Mouse (Mus musculus): ENCODE results near the gene Olfr1490. TPM values are rescaled to one million over a fixed set of nuclear protein-coding genes. Genes with fewer than 3 reads are reported as not detected.

The Olfr1490 gene
- not detected for polyA plus RNA-seq (2015; fragmentation: Illumina TruSeq; extraction: RNeasy Lipid Tissue Mini Kit (QIAGEN cat#74804); ENCODE audit: insufficient read depth, low read depth, low replicate concordance)

DNA sequence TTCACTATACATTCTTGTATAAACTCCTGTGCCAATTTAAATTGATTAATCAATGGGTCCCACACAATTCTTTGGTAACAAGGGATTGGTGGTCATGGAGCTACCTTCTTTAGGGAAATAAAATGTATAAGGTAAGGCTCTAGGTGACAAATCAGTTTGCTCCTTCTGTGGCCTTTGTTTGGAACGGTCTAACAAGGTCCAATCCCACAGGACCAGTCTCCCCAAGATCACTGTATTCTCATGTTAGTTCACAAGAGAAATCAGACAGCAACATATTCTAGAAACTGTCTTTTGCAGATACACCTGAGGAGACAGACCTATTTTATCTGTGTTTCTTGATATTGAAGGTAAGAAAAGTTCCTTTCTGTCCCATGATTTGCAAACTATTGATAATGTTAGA lies at the start of gene Olfr1490:
Olfr1490 (plus strand) TSS at position 301 of the 400 bp plus-strand sequence.

DNA sequence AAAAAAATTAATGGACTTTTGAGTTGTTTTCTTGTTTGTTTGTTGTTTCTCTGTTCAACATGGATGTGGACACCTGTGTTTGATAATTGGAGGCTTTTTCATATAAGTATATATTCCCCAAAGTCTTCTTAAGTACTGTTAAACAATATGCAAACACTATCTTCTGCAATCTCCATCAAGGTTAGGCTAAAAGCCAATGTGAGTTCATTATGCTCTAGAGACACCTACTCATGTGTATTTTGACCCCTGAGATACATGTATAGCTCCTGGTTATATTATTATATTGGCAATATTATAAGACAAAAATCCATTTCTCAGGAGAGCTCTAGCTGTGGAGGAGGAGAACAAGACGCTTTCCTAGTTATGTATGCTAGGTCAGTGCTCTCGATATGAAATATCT lies 33.8 kb upstream of the Olfr1490 start, which contains the start of gene Olfr1487:
Olfr1487 (plus strand) TSS at position 301 of the 400 bp plus-strand sequence.

DNA sequence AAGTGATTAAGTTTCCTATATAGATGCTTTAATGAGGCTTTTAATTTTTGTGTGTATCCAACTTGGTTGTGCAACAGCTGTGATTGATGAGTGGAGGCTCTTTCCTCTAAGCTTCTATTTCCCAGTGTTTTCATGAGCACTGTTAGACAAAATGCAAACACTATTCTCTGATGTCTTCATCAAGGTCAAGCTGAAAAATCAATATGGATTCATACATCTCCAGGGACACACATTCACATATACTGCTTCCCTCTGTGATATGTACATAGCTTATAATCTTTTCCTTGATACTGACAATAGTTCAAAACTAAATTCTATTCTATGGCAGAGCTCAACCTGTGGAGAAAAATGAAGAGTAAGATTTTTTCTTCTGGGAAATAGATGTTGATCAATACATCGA lies 19.6 kb upstream of the Olfr1490 start, which contains the start of gene Olfr1489:
Olfr1489 (plus strand) TSS at position 301 of the 400 bp plus-strand sequence.

DNA sequence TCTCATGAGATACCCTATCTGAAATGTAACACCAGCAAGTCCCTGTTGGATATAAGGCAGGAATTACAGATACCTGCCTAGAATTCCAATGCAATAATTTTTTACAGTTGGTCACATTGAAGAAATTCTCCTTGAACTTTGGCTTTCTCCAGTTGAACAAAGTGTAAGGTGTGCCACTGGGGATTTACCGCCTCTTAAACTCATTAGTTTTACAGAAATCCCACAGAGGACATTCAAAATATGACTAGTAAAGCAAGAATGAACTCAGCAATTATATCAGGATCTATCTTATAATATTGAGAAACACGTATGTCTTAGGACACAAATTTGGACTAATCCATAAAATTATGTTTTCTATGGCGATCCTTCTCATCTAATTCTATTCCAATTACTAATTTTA lies 46.1 kb downstream of the Olfr1490 start, which contains the start of gene Olfr1491:
Olfr1491 (plus strand) TSS at position 301 of the 400 bp plus-strand sequence.

Other genes starting within 250 kb of the Olfr1490 start
- not detected for gene Olfr1469, start 243.2 kb upstream of the Olfr1490 start, polyA plus RNA-seq (2015; fragmentation: Illumina TruSeq; extraction: RNeasy Lipid Tissue Mini Kit (QIAGEN cat#74804); ENCODE audit: insufficient read depth, low read depth, low replicate concordance)
- not detected for gene Olfr1471, start 207.7 kb upstream of the Olfr1490 start, polyA plus RNA-seq (2015; fragmentation: Illumina TruSeq; extraction: RNeasy Lipid Tissue Mini Kit (QIAGEN cat#74804); ENCODE audit: insufficient read depth, low read depth, low replicate concordance)
- gene Olfr1472, start 195.0 kb upstream of the Olfr1490 start, polyA plus RNA-seq (2015; fragmentation: Illumina TruSeq; extraction: RNeasy Lipid Tissue Mini Kit (QIAGEN cat#74804); ENCODE audit: insufficient read depth, low read depth, low replicate concordance): not detected
- not detected for gene Olfr1474, start 181.5 kb upstream of the Olfr1490 start, polyA plus RNA-seq (2015; fragmentation: Illumina TruSeq; extraction: RNeasy Lipid Tissue Mini Kit (QIAGEN cat#74804); ENCODE audit: insufficient read depth, low read depth, low replicate concordance)
- not detected for gene Olfr1475, start 170.9 kb upstream of the Olfr1490 start, polyA plus RNA-seq (2015; fragmentation: Illumina TruSeq; extraction: RNeasy Lipid Tissue Mini Kit (QIAGEN cat#74804); ENCODE audit: insufficient read depth, low read depth, low replicate concordance)
- gene Olfr1477, start 150.5 kb upstream of the Olfr1490 start, polyA plus RNA-seq (2015; fragmentation: Illumina TruSeq; extraction: RNeasy Lipid Tissue Mini Kit (QIAGEN cat#74804); ENCODE audit: insufficient read depth, low read depth, low replicate concordance): not detected
- not detected for gene Olfr1480, start 123.2 kb upstream of the Olfr1490 start, polyA plus RNA-seq (2015; fragmentation: Illumina TruSeq; extraction: RNeasy Lipid Tissue Mini Kit (QIAGEN cat#74804); ENCODE audit: insufficient read depth, low read depth, low replicate concordance)
- not detected for gene Olfr1484, start 67.6 kb upstream of the Olfr1490 start, polyA plus RNA-seq (2015; fragmentation: Illumina TruSeq; extraction: RNeasy Lipid Tissue Mini Kit (QIAGEN cat#74804); ENCODE audit: insufficient read depth, low read depth, low replicate concordance)
- not detected for gene Olfr1487, start 33.7 kb upstream of the Olfr1490 start, polyA plus RNA-seq (2015; fragmentation: Illumina TruSeq; extraction: RNeasy Lipid Tissue Mini Kit (QIAGEN cat#74804); ENCODE audit: insufficient read depth, low read depth, low replicate concordance)
- gene Olfr1489, start 19.5 kb upstream of the Olfr1490 start, polyA plus RNA-seq (2015; fragmentation: Illumina TruSeq; extraction: RNeasy Lipid Tissue Mini Kit (QIAGEN cat#74804); ENCODE audit: insufficient read depth, low read depth, low replicate concordance): not detected
- not detected for gene Olfr1491, start 46.2 kb downstream of the Olfr1490 start, polyA plus RNA-seq (2015; fragmentation: Illumina TruSeq; extraction: RNeasy Lipid Tissue Mini Kit (QIAGEN cat#74804); ENCODE audit: insufficient read depth, low read depth, low replicate concordance)
- gene Olfr1493-ps1, start 72.2 kb downstream of the Olfr1490 start, polyA plus RNA-seq (2015; fragmentation: Illumina TruSeq; extraction: RNeasy Lipid Tissue Mini Kit (QIAGEN cat#74804); ENCODE audit: insufficient read depth, low read depth, low replicate concordance): not detected
- not detected for gene Olfr1494, start 88.6 kb downstream of the Olfr1490 start, polyA plus RNA-seq (2015; fragmentation: Illumina TruSeq; extraction: RNeasy Lipid Tissue Mini Kit (QIAGEN cat#74804); ENCODE audit: insufficient read depth, low read depth, low replicate concordance)
- not detected for gene Olfr1495, start 113.5 kb downstream of the Olfr1490 start, polyA plus RNA-seq (2015; fragmentation: Illumina TruSeq; extraction: RNeasy Lipid Tissue Mini Kit (QIAGEN cat#74804); ENCODE audit: insufficient read depth, low read depth, low replicate concordance)
- not detected for gene Olfr1496, start 126.8 kb downstream of the Olfr1490 start, polyA plus RNA-seq (2015; fragmentation: Illumina TruSeq; extraction: RNeasy Lipid Tissue Mini Kit (QIAGEN cat#74804); ENCODE audit: insufficient read depth, low read depth, low replicate concordance)
- not detected for gene Olfr1497, start 147.1 kb downstream of the Olfr1490 start, polyA plus RNA-seq (2015; fragmentation: Illumina TruSeq; extraction: RNeasy Lipid Tissue Mini Kit (QIAGEN cat#74804); ENCODE audit: insufficient read depth, low read depth, low replicate concordance)
- gene Olfr1499, start 168.4 kb downstream of the Olfr1490 start, polyA plus RNA-seq (2015; fragmentation: Illumina TruSeq; extraction: RNeasy Lipid Tissue Mini Kit (QIAGEN cat#74804); ENCODE audit: insufficient read depth, low read depth, low replicate concordance): not detected
- not detected for gene Olfr1500, start 179.4 kb downstream of the Olfr1490 start, polyA plus RNA-seq (2015; fragmentation: Illumina TruSeq; extraction: RNeasy Lipid Tissue Mini Kit (QIAGEN cat#74804); ENCODE audit: insufficient read depth, low read depth, low replicate concordance)
- gene Olfr1501, start 199.6 kb downstream of the Olfr1490 start, polyA plus RNA-seq (2015; fragmentation: Illumina TruSeq; extraction: RNeasy Lipid Tissue Mini Kit (QIAGEN cat#74804); ENCODE audit: insufficient read depth, low read depth, low replicate concordance): not detected
- not detected for gene Olfr1502, start 210.7 kb downstream of the Olfr1490 start, polyA plus RNA-seq (2015; fragmentation: Illumina TruSeq; extraction: RNeasy Lipid Tissue Mini Kit (QIAGEN cat#74804); ENCODE audit: insufficient read depth, low read depth, low replicate concordance)
- not detected for gene Olfr1504, start 246.8 kb downstream of the Olfr1490 start, polyA plus RNA-seq (2015; fragmentation: Illumina TruSeq; extraction: RNeasy Lipid Tissue Mini Kit (QIAGEN cat#74804); ENCODE audit: insufficient read depth, low read depth, low replicate concordance)

All from pancreas, adult 10 weeks (tissue).